Mouse (Mus musculus) liver, postnatal 0 days (tissue): Measurements from ENCODE around the gene Rnft2.
A peak's percentile ranks its signal among the peaks of the same experiment; 100 is the strongest.

Source experiments
- CTCF ChIP-seq: sonication (generic); IDR thresholded peaks from 2 replicates; pipeline ENCODE4 v1.5.1; 2016; ENCODE audit warnings: antibody characterized with exemption, low read depth
- EP300 ChIP-seq: IDR thresholded peaks from 2 replicates; pipeline ENCODE4 v1.6.1; 2016; ENCODE audit warnings: antibody characterized with exemption, low read depth, mild to moderate bottlenecking

DNA sequence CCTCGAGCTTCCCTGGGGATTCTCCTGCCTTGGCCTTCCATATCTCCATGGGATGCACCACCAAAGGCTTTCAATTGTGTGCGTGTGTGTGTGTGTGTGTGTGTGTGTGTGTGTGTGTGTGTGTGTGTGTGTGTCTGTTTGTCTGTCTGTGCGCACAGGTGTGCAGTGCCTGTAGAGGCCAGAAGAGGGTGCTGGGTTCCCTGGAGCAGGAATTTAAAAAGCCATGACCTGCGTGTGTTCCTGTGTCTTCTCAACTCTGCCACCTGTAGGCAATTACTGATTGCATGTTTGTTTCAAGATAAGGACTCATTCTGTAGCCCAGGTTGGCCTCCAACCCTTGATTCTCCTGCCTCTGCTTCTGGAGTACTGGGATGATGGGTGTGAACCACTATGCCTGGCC lies 46.5 kb upstream of the Rnft2 start:
- TF ChIP-seq EP300 (no peak), CTCF (peak; percentile 28; the same call in 1 of the 2 replicates)
